Mouse (Mus musculus) heart, embryonic 11.5 days (tissue): ENCODE measurements around the gene Gm28036. TPM values are rescaled to one million over a fixed set of nuclear protein-coding genes. Genes with fewer than 3 reads are reported as not detected.
A peak's percentile ranks its signal among the peaks of the same experiment; 100 is the strongest.

ENCODE experiments used
- ATAC-seq: fragments of 200-750 bp; cut with Nextera tagmentation; replicated peaks from 2 replicates; pipeline ENCODE4 v1.8.0; 2017; ENCODE audit warnings: moderate library complexity; ENCODE audit not compliant: insufficient number of reproducible peaks, low FRiP score, low TSS enrichment
- H3K27ac ChIP-seq: fragments of 300-500 bp; sonication (generic); 2 replicates; pipeline ENCODE4 v1.5.1; 2014; ENCODE audit warnings: mild to moderate bottlenecking, low read depth, low read length
- H3K27me3 ChIP-seq: fragments of 300-500 bp; sonication (generic); 2 replicates; pipeline ENCODE4 v1.6.1; 2014; ENCODE audit warnings: mild to moderate bottlenecking, low read length, mixed read lengths; ENCODE audit not compliant: control insufficient read depth, insufficient read depth
- H3K36me3 ChIP-seq: fragments of 300-500 bp; sonication (generic); 2 replicates; pipeline ENCODE4 v1.6.1; 2014; ENCODE audit warnings: mild to moderate bottlenecking, low read length, moderate library complexity, mixed read lengths; ENCODE audit not compliant: control insufficient read depth, insufficient read depth
- H3K4me1 ChIP-seq: fragments of 300-500 bp; sonication (generic); 2 replicates; pipeline ENCODE4 v1.6.1; 2014; ENCODE audit warnings: low read length; ENCODE audit not compliant: control insufficient read depth, insufficient read depth
- H3K4me2 ChIP-seq: fragments of 300-500 bp; sonication (generic); 2 replicates; pipeline ENCODE4 v1.6.1; 2014; ENCODE audit warnings: mild to moderate bottlenecking, moderate library complexity
- H3K4me3 ChIP-seq: fragments of 300-500 bp; sonication (generic); 2 replicates; pipeline ENCODE4 v1.5.1; 2014; ENCODE audit warnings: low read depth, low read length
- H3K9ac ChIP-seq: fragments of 300-500 bp; sonication (generic); 2 replicates; pipeline ENCODE4 v1.6.1; 2014; ENCODE audit warnings: mild to moderate bottlenecking, low read depth, low read length, moderate library complexity
- H3K9me3 ChIP-seq: fragments of 300-500 bp; sonication (generic); replicated peaks from 2 replicates; pipeline ENCODE4 v1.6.1; 2016; ENCODE audit warnings: low read length; ENCODE audit not compliant: control insufficient read depth
- WGBS: fragments of 180-500 bp; shearing (Covaris S2); extraction: QIAGEN DNeasy Blood & Tissue Kit; methylation state at CpG from one replicate; pipeline ENCODE4 v1.1.7; 2014; ENCODE audit not compliant: insufficient replicate concordance; 5-methylcytosine and 5-hydroxymethylcytosine counted together
- polyA plus RNA-seq: library from polyadenylated mRNA; unstranded; fragments of >200 nt; fragmentation: Nextera tagmentation; extraction: Ambion mirVana; gene quantifications from 2 replicates; pipeline ENCODE4 v1.2.1, GENCODE M21; 2014

The Gm28036 gene
- polyA plus RNA-seq, 1 experiment from 2014 or later, result 14.1 TPM

- 88% methylated on average over 16 of the region's 16 CpGs for WGBS
- no peak for ATAC-seq
- Histone ChIP-seq H3K9ac (no peak overlapping the region), H3K36me3 (peaks cover 37% of the 10 kb centered on the region), H3K4me3 (no peak overlapping the region), H3K9me3 (no peaks in the 10 kb centered on the region), H3K4me2 (no peak overlapping the region), H3K27me3 (no peaks in the 10 kb centered on the region), H3K4me1 (peaks cover 25% of the 10 kb centered on the region), H3K27ac (no peak overlapping the region)
Measured at GRCm38 (mm10) chr2:156078421-156079182, 48.3 kb downstream of the Gm28036 start.

- Histone ChIP-seq H3K36me3 (peaks cover 46% of the 10 kb centered on the region), H3K4me3 (no peak overlapping the region), H3K27me3 (no peaks in the 10 kb centered on the region), H3K9ac (no peak overlapping the region), H3K9me3 (no peaks in the 10 kb centered on the region), H3K4me2 (no peak overlapping the region), H3K4me1 (peaks cover 21% of the 10 kb centered on the region), H3K27ac (no peak overlapping the region)
- WGBS, result 86% methylated on average over 7 of the region's 7 CpGs
- ATAC-seq, result no peak
Measured at GRCm38 (mm10) chr2:156077461-156077860, 49.4 kb downstream of the Gm28036 start.

- H3K9me3 ChIP-seq, result no peaks in the 10 kb centered on the region
- ATAC-seq, result no peak
- no peak overlapping the region for H3K9ac ChIP-seq
- peaks cover 53% of the 10 kb centered on the region for H3K36me3 ChIP-seq
- H3K27me3 ChIP-seq, result no peaks in the 10 kb centered on the region
- H3K4me1 ChIP-seq, result no peaks in the 10 kb centered on the region
- H3K27ac ChIP-seq, result no peak overlapping the region
- no peak overlapping the region for H3K4me3 ChIP-seq
- no peak overlapping the region for H3K4me2 ChIP-seq
- WGBS, result 94% methylated on average over 15 of the region's 15 CpGs
Measured at GRCm38 (mm10) chr2:156073725-156074124, 53.2 kb downstream of the Gm28036 start.

GRCm38 (mm10) chr2:156071236-156071635 lies 55.7 kb downstream of the Gm28036 start:
- ATAC-seq, result no peak
- WGBS, result 93% methylated on average over 10 of the region's 10 CpGs

GRCm38 (mm10) chr2:156067916-156068315 lies 59.0 kb downstream of the Gm28036 start:
- H3K9ac ChIP-seq, result no peak overlapping the region
- H3K4me2 ChIP-seq, result no peak overlapping the region
- no peak for ATAC-seq
- WGBS, result 90% methylated on average over 10 of the region's 10 CpGs
- no peaks in the 10 kb centered on the region; the same call in 1 of the 2 replicates for H3K27me3 ChIP-seq
- peaks cover 12% of the 10 kb centered on the region; the same call in 1 of the 2 replicates for H3K36me3 ChIP-seq
- H3K4me3 ChIP-seq, result no peak overlapping the region
- no peak overlapping the region for H3K27ac ChIP-seq
- H3K9me3 ChIP-seq, result no peaks in the 10 kb centered on the region
- 0 out of 2 replicates have a peak, but pooled peaks cover 4% of the 10 kb centered on the region for H3K4me1 ChIP-seq

More at GRCm38 (mm10) chr2:156071236-156071635, 55.7 kb downstream of the Gm28036 start:
- Histone ChIP-seq H3K4me1 (no peaks in the 10 kb centered on the region), H3K27ac (no peak overlapping the region), H3K4me3 (no peak overlapping the region), H3K9ac (no peak overlapping the region), H3K9me3 (no peaks in the 10 kb centered on the region), H3K4me2 (no peak overlapping the region), H3K36me3 (peaks cover 34% of the 10 kb centered on the region), H3K27me3 (no peaks in the 10 kb centered on the region)

- H3K4me2 ChIP-seq, result peak overlapping the region; percentile 96
- WGBS, result 37% methylated on average over 10 of the region's 10 CpGs
- H3K9ac ChIP-seq, result peak overlapping the region; percentile 85
- peaks cover 2% of the 10 kb centered on the region; the same call in 1 of the 2 replicates for H3K36me3 ChIP-seq
- H3K4me1 ChIP-seq, result 0 out of 2 replicates have a peak, but pooled peaks cover 4% of the 10 kb centered on the region
- peak; percentile 19; the same call in 1 of the 2 replicates for ATAC-seq
- H3K27ac ChIP-seq, result no peak overlapping the region
- peak overlapping the region; percentile 77 for H3K4me3 ChIP-seq
- H3K27me3 ChIP-seq, result no peaks in the 10 kb centered on the region; the same call in 1 of the 2 replicates
- H3K9me3 ChIP-seq, result no peaks in the 10 kb centered on the region
Measured at GRCm38 (mm10) chr2:156066126-156066525, 60.8 kb downstream of the Gm28036 start.

GRCm38 (mm10) chr2:156065099-156066041 lies 61.5 kb downstream of the Gm28036 start, which contains the start of gene Spag4:
Gene Spag4 (plus strand): TSS chr2:156065175.
- under 1% methylated on average over 60 of the region's 81 CpGs for WGBS
- peak within 1 kb of the TSS; percentile 83 for H3K27ac ChIP-seq
- no peaks in the 10 kb centered on the region; the same call in 1 of the 2 replicates for H3K27me3 ChIP-seq
- H3K4me2 ChIP-seq, result peak within 1 kb of the TSS; percentile 96
- 0 out of 2 replicates have a peak, but pooled peaks cover 4% of the 10 kb centered on the region for H3K4me1 ChIP-seq
- H3K36me3 ChIP-seq, result no peaks in the 10 kb centered on the region
- H3K4me3 ChIP-seq, result peak within 1 kb of the TSS; percentile 77
- H3K9ac ChIP-seq, result peak within 1 kb of the TSS; percentile 85
- H3K9me3 ChIP-seq, result no peaks in the 10 kb centered on the region
- ATAC-seq, result peak; percentile 83

- no peak within 1 kb of the TSS for H3K27ac ChIP-seq
- H3K9ac ChIP-seq, result no peak within 1 kb of the TSS
- H3K36me3 ChIP-seq, result no peaks in the 10 kb centered on the region
- no peaks in the 10 kb centered on the region for H3K4me1 ChIP-seq
- ATAC-seq, result no peak
- peaks cover 13% of the 10 kb centered on the region for H3K27me3 ChIP-seq
- H3K4me3 ChIP-seq, result no peak within 1 kb of the TSS
- 74% methylated on average over 9 of the region's 9 CpGs for WGBS
- no peak within 1 kb of the TSS for H3K4me2 ChIP-seq
- no peaks in the 10 kb centered on the region for H3K9me3 ChIP-seq
Measured at GRCm38 (mm10) chr2:156052816-156053215, 74.1 kb downstream of the Gm28036 start, which contains the start of gene Fer1l4. Gene Fer1l4 (minus strand): TSS chr2:156052947.
